Mouse (Mus musculus): ENCODE data around the gene Sag.
A peak's percentile ranks its signal among the peaks of the same experiment; 100 is the strongest.
"Not testable (repeated sequence)": the region's sequence is repeated elsewhere in the genome, so short reads cannot be mapped to it uniquely, and the experiment has no call there.

Sag gene

DNA sequence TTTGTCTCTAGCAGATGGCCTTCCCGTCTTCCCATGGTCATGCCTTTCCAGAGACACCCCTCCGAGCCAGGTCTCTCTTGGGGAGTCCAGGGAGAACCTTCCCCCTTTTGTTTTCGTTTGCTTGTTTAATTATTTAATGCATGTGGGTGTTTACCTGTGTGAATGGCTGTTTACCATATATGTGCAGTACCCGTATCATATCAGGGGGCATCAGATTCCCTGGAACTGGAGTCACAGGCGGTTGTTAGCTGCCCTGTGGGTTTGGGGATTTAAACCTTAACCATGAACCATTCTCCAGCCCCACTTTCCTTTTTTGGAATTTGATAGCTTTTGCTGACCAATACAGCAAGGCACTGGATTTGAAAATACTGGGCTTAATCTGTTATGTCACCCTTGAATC is 21.8 kb downstream of the Sag start:
- no peak for DNase-seq

DNA sequence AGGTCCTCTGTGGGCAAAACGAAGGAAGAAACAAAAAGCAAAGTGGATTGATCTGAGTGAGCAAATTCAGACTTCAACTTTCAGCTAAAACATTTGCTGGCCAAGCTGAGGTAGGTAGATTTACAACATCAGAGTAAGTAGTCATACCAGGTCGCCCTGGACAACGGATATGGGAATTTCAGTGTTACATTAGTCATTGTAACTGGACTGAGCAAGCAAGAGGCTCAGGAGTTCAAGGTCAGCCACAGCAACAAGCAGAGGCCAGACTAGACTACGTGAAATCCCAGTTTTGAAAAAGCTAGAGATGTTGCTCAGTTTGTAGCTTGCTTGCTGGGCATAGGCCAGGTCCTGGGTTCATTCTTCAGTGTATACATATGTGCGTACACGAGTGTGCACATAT is 22.5 kb downstream of the Sag start:
- DNase-seq = no peak

DNA sequence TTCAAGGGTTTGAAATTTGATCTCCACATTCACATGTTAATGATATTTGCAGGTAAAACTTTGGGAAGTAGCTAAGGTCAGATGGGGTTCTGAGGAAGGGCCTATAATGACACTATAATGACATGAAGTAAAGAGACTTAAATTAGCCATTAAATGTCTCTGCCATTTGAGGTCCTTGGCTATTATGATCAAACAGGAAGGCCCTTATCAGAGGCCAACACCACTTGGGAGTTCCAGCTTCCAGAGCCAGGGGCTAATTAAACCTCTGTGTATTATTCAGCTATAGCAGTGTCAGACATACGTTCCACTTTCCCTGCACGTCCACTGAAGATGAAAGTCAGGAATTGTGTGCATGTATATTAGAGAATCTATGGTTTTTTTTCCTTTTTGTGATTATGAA is 23.0 kb downstream of the Sag start:
- DNase-seq = no peak

DNA sequence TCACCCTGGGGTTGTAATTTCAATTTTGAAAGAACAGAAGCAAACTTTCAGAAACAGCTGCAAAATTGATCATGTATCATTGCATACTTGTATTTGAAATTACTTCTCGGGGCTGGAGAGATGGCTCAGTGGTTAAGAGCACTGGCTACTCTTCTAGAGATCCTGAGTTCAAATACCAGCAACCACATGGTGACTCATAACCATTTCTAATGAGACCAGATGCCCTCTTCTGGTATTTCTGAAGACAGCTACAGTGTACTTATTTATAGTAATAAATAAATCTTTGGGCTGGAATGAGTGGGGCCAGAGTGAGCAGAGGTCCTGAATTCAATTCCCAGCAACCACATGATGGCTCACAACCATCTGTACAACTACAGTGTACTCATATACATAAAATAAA is 24.0 kb downstream of the Sag start:
- DNase-seq = not testable (repeated sequence)

DNA sequence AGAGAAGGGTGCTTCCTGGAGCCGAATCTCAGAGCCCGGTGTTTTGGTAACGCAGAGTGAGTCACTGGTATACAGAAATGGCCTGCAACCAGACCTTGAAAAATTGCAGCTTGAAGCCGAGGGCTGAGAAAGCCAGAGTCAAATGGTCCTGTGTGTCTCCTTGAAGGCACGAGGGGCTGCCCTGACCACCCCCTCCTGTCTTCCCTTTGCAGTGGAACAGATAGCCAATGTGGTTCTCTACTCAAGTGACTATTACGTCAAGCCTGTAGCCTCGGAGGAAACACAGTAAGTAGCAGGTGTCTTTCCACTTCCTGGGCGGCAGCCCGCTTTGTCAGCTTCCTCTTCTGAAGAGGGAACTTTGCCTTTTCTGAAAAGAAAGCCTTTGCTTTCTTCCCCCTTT is 24.7 kb downstream of the Sag start:
- DNase-seq = peak; percentile 90

DNA sequence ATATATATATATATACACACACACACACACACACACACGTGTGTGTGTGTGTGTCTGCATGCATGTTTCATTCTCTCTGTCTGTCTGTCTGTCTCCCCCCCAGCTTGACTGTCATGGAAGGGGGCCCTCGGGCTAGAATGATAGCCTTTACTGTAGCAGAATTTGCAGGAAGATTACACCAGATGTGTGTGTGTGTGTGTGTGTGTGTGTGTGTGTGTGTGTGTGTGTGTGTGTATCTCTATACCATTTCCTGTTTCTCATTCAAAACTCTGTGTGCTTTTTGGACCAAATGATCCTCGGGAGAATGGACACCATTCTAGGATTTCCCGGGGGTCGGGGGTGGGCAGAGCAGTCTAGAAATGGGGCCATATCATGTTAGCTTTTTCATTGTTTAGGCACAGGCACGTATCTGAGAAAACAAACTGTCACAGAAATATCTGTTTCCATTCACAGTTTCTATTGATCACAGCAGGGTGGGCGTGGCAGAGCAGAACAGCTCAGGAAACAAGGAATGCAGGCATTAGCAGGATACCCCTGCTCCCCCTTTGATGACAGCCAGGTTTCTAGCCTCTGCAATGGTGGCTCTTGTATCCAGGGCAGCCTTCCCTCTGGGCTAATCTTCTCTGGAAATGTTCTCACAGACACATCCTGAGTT is 25.6 kb downstream of the Sag start:
- DNase-seq = no peak

DNA sequence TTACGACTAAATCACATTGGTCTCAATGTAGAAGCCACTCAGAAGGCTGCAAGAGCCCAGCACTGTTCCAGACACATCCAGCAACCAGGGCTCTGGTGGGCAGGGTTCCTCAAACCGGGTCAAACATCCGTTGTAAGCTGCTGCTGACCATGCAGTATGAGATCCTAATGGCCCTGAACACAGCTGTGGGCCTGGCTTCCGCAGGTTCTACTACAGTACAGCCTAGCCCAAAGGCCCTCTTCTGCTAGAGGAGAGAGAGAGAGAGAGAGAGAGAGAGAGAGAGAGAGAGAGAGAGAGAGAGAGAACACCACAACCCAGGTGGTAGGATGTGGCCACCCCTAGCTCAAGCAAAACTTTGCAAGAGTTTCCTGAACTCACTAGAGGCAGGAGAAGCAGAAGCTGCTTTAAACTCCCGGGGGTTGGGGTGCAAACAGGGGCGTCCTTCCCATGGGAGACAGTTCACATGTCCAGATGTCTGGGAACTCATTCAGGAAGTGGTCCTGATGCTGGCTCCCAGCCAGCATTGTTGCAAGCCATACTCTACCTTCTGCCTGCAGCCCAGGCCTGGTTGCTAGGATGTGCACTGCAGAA is 26.2 kb downstream of the Sag start:
- peak; percentile 58 for DNase-seq

DNA sequence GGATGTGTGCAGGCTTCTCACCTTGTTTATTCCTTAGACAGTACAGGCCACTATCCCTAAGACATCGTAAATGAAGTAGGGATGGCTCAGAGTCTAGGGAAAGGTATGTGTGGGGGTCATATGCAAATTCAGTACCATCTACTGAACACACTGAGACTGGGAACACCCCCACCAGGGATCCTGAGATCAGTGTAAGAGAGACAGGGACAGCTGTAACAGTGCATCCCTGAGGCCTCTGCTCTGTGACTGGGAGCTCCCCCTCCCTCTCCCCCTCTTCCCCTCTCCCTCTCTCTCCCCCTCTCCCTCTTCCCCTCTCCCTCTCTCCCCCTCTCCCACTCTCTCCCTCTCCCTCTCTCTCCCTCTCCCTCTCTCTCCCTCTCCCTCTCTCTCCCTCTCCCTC is 33.0 kb downstream of the Sag start:
- DNase-seq = no peak

DNA sequence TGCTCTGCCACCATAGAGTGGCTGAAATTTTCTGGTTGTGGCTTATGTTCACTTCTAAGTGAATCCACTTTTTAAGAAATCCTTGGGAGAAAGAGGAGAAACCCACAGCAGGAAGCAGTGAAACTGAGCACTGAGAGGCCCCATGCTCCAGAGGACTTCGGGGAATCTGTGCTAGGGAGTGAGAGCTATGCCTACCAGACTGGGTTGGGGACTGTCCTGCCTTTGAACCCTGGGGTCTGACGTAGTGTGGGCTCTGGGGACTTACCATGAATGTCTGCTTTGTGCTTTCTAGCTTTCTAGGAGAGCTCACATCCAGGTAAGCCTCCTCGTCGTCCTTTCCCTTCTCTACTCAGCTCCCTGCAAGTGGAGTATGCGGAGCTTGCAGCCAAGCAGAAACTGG is 33.5 kb downstream of the Sag start:
- no peak for DNase-seq

DNA sequence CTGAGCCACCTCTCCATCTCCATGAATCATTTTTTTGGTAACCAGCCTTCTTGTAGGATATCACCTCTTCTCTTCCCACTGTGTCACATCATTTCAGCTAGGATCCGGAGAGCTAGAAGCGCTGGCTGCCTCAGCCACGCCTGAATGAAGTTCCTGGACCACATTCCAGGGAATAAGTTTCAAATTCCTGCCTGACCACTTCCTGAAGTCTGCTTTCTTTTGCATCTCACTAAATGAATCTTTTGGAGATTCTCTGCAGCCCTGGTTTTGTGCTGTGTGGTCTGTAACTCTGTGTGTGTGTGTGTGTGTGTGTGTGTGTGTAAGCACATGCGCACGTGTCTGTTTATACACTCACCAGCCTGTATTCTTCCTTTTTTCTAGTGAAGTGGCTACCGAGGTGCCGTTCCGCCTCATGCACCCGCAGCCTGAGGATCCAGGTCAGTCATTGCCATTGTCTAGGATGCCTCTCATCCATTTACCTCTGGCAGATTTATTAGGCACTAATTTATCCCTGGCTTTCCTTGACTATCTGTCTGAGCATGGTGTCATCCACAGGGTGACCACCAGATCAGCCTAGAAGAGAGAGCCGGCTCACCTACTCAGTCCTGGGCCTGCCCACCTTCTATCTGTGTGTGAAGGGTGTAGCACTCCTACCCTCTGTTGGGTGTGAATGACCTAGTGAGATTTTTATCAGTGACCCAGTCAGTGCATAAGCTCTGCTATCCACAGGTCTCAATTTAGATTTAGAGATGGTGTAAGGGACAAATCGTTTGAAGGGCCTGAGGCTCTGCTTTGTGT is 37.1 kb downstream of the Sag start:
- DNase-seq = no peak

DNA sequence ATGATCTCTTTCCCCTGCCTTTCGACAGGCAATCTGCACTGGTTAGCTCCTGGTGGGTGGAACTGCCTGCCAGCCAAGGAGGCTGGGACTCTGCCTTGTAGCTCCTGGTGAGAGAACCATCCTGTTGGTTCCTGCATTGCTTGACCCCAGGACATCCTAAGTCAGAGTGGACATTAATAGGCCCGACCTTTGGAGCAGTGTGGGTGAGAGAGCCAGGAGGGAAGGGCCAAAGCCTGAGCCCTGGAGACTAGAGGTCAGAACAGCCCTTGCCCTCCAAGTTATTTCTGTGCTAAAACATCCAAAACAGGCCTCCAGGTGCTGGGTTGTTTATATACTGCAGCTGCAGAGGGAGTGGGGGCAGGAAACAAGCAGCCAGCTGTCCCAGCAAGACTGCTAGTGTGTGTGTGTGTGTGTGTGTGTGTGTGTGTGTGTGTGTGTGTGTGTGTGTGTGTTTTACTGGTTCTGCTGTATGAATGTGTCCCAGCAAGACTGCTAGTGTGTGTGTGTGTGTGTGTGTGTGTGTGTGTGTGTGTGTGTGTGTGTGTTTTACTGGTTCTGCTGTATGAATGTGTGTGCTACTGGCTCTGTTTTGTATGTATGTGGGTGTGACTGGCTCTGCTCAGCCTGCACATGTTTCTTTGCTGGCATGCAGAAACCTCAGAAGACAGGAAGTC is 43.5 kb downstream of the Sag start:
- DNase-seq = peak; percentile 50

DNA sequence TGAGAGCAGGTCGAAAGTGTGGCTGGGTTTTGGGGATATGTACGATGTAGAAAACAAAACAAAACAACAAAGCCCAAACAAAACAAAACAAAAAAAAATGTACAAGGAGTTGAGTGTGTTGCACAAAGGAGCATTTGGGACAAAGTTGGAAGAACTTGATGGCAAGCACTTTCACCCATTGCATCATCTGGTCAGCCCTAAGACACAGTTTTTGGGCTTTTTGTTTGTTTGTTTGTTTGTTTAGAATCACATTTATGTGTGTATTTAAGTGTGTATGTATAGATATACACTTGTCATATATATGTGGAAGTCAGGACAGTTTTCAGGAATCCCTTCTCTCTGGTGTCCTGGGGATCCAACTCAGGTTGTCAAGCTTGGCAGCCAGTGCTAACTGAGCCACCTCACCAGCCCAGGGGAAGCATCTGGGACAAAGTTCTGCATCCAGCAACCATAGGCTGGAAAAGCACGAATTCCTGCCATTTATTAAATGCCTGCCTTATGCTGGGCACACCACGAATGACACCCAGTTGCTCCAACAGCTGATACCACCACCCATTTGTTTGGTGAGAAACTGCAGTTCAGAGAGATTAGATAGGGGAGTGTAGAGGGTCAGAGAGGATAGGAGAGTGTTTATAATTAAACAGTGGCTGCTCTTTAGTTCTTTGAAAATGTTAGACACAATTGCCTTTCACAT is 44.1 kb downstream of the Sag start:
- DNase-seq = no peak

DNA sequence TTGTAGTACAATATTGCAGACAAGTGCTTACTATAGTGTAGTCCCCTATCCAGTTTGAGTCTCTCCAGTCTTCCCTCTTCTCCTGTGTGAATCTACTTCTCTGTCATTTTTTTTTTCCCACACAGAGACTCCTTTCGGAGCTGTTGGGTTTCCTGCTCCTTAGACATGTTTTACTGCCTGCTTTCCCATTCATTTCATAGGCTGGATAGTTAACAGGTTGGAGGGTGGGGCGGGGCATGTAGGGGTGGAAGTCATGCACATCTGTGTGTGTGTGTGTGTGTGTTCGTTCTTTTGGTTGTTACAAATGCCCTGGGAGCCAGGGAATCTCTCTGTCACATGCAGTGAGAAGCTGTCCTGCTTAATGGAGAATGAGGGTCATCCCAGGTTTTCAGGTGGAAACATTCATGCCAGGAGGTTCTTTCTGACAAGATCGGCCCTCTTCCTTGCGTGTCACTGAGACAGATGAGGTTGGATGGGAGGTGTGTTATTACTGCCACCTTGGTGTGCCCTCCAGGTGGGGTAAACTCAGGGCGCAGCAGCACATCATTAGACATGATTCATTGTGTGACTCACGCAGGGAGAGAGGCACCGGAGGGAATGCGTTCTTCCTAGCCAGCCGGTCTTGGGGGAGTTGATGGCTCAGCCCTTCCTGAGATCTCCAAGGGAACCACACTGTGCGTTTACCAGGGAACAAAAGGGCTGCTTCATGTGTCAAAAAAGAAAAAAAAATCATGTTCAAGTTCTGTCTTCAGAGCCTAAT is 44.9 kb downstream of the Sag start:
- peak; percentile 48 for DNase-seq

DNA sequence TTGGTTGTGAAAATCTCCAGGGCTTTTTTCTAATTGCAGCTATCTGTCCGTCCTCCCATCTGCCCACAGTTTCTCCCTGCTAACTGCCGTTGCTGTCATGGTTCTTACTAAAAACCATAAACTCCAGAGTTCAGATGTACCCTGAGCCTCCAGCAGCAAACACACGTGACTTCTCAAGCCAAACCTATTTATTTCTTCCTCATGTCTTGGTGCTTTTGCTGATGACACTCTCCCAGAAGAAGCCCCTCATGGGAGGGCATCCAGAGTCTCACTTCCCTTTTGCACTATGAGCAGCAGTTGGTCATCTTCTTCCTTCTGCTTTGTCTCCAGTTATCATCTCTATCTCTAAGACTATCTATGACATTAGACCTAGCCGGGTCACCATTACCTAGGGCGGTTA is 45.8 kb downstream of the Sag start:
- DNase-seq = peak; percentile 63

DNA sequence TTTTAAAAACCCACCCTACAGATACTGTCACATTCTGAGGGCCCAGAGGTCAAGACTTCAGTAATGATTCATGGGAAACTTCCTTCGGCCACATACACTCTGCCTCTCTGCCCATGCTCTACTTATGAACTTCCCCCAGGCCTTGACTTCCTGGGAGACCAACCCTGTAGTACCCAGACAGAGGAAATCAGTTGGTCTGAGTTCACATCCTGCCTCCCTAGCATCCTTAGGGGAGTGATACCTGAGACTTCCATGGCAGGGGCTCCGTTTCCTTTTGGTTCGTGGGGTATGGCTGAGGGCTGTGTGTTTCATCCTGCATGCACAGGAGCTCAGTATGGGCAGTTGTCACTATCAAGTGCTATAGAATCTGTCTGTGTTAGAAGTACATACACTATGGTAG is 47.9 kb downstream of the Sag start:
- no peak for DNase-seq

DNA sequence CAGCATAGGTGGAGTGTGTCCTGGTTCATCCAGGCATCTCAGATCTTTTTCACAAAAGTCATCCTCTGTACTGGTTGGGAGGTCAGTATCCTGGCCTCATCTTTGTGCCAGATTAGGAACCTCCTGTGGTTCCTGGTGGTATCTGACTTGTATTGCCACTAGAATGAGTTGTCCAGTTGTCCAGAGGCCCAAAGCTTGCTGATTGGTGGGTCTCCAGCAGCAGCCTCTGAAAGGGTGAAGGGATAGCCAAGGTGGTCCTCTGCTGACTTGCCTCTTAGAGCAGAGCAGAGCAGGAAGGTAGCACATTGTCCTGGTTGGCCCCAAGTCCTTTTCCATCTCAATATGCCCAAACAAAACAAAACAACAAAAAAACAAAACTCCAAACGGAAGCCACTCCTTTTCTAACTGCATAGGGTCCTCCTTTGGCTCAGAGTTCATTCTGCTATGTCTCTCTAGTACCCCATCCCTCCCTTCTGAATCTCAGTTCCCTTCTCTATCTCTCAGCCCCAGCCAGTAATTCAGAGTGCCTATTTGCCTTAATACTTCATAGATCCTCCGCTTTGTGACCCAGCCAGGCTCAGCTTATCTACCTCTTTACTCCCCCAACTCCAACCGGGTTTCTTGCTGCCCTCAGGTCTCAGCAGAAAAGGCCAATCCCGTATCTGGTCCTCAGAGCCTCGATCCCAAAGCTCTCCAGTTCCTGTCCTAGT is 48.8 kb downstream of the Sag start:
- DNase-seq = no peak

DNA sequence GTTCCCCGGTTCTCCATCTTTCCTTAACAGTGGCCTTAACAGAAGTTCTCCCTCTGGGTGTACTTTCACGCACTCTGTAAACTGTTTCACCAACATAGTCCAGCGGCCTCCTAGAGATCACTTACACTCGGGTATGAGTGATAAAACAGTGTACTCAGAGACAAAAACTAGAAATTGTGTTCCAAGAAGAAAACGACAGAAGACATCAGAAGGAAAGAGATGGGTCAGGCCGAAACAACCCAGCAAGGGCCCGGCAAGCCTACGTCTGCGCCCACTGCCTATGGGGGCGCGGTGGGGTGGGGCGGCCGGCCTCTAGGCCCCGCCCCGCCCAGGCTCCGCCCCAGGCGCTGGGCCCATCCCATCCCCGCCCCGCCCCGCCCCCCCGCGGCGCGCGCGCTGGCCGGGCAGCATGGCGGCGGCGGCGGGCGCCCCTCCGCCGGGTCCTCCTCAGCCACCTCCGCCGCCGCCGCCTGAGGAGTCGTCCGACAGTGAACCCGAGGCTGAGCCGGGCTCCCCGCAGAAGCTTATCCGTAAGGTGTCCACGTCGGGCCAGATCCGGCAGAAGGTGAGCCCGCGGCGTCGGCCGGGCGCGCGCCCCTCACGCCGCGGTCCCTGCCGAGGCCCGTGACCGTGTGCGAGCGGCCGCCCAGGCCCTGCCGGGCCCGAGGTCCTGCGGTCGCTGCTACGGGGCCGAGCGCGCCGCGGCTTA is 49.6 kb downstream of the Sag start, which contains the start of gene Dgkd:
Gene Dgkd, plus strand, starts transcription at position 396 of the 709 bp plus-strand sequence.
- DNase-seq = peak; percentile 68

DNA sequence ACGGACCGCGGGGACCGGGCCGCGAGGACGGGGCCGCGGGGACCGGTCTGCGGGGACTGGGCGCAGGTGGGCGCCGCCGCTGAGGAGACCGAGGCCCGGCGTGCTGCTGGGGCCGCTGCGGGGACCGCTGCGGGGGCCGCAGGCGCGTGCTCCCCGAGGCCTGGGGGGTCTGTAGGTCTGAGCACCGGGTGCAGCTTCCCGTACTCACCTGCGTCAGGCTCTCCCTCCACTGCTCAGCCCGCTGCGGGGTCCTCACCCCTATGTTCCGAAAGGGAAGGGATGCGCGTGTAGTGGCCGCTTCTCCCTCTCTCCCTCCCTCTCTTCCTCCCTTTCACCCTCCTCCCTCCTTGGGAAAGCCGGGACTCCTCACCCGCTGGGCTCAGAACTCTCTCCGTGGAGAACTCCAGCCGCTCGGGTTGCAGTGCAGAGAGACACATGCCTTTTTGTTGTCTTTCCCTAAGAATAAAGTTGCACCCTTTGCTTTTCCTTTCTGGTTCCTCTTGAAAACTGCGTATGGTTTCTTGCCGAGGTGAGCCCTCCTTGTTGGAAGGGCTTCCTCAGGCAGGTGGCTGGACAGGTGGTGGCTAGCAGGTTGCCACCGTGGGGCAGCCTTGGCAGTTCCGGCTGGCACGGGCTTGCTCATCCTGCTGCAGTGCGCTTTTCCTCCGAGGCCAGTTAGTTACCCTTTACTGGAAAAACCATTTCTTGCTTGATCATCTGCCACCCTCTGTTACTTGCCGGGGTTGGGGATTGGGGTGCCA is 50.3 kb downstream of the Sag start:
- no peak for DNase-seq

DNA sequence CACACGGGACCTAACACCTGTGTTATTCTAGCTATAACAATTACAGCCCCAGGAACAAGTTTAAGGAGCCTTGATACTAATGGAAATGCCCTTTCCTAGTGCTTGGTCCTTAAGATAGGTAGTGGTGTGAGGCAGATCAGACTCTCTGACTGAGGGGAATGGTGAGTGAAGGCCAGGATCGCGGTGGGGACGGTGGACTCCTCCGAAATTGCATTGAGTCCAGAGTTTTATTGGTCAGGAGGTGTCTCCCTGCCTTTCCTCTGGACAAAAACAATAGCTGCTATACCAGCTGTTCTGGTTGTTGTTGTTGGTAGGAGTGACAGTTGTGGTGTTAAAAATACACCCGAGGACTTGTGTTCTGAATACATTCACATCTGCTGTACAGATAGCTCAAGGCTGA is 50.9 kb downstream of the Sag start:
- no peak for DNase-seq

DNA sequence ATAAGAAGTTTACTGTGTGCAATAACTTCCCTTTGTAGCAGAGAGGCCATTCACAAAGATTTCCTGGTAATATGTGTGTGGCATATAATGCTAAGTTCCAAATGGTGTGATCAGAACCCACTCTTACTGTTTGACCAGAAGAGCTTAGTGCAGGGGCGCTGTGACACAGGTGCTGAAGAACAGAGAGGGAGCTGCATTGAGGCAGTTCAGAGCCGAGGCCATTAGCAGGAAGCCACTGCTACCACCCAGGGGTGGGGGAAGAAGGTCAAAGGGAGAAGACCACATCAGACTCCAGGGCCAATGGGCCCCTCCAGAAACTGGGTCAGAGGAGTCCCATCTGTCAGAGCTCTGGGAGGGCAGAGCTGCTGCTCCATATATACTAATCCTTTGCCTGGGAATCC is 51.4 kb downstream of the Sag start:
- DNase-seq = no peak
